Mouse (Mus musculus): ENCODE measurements around the gene Zdhhc25.

The Zdhhc25 gene

DNA sequence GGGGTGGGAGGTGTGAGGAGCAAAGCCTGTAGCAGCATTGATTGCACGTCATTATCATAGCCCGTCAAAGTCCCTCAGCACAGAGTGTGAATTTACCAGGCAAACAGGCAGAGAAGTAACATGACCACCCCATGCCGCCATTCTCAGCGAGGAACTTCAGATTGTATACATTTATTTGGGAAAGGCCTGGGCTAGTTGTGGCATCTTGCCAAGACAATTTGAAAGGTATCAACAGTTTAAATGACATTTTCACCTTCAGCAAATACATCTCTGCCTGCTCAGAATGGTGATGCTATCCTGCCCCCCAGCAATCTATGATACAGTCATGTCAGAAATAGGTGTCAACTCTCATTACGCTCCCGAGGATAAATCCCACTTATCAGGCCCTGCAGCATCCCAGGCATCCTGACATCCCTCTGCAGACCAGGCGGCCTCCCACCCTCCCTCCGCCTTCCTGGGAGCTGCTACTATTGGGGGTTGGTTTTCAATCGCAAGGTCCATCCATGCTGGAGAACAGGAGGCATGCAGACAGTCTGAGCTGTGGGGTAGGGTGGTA lies 28.8 kb downstream of the Zdhhc25 start:
- no peak for DNase-seq (ENCODE audit: low spot score in 2 of 2)

DNA sequence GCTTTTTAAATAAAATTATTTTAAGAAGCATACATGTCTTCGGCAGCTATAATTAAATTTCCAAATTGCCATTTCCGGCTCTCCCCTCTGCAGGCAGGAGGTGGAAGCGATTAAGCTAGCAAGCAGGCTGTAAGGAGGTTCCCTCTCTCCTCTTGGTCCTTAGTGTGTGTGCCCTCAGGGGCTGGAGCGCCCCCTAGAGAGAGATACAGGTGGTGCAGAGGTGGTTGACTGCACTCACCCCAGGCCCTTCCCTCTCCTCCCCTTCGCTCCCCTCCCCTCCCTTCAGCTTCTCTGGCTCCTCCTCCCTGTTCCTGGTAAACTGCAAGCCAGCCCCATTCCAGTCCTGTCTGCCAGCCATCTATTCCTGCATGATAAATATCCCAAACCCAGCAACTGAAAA lies 35.1 kb downstream of the Zdhhc25 start:
- DNase-seq (ENCODE audit: low spot score in 2 of 2), result no peak

DNA sequence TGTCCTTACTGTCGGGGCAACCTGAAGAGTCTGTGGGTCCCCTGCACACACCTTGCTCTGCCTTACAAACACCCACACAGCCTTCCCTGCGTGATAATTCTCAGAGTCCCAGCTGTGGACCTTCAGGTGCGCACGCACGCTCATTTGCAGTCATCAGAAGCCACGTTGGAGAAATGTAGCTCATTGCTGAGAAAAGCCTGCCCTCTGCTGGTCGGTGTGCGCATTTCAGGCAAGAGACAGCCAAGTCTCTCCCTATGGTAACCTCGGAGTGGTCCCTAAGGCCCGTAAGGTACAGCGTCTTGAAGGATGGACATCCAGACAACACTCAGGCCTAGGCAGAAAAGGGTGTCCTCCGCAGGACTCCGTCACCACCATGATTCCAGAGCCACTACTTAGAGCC lies 50.9 kb downstream of the Zdhhc25 start:
- DNase-seq (ENCODE audit: low spot score in 2 of 2), result peak; percentile 64 to 72

All from right cerebral cortex, postnatal 36 days (tissue).